Mouse (Mus musculus): ENCODE results near the gene Dus2. TPM values are rescaled to one million over a fixed set of nuclear protein-coding genes. Genes with fewer than 3 reads are reported as not detected.

The Dus2 gene
- polyA plus RNA-seq, 1 experiment from 2014 or later = 26.7 TPM

Small RNA genes within 50 kb of the gene (microRNA-seq; reads per million reads assigned to microRNA genes)
- not detected for gene Mir7074

Other genes with a start within 250 kb of the Dus2 start
- 26.0 and 27.5 TPM in 2 replicates for gene Gfod2, start 232.7 kb upstream of the Dus2 start, polyA plus RNA-seq (2015; fragmentation: Nextera tagmentation; extraction: Ambion mirVana)
- 15.1 and 17.8 TPM in 2 replicates for gene Ranbp10, start 164.0 kb upstream of the Dus2 start, polyA plus RNA-seq (2015; fragmentation: Nextera tagmentation; extraction: Ambion mirVana)
- 0.21 and 0.24 TPM in 2 replicates for gene Tsnaxip1, start 163.6 kb upstream of the Dus2 start, polyA plus RNA-seq (2015; fragmentation: Nextera tagmentation; extraction: Ambion mirVana)
- gene Cenpt, start 138.1 kb upstream of the Dus2 start, polyA plus RNA-seq (2015; fragmentation: Nextera tagmentation; extraction: Ambion mirVana) = 56.0 and 58.7 TPM in 2 replicates
- gene Thap11, start 136.2 kb upstream of the Dus2 start, polyA plus RNA-seq (2015; fragmentation: Nextera tagmentation; extraction: Ambion mirVana) = 73.5 and 77.5 TPM in 2 replicates
- gene Nutf2, start 130.8 kb upstream of the Dus2 start, polyA plus RNA-seq (2015; fragmentation: Nextera tagmentation; extraction: Ambion mirVana) = 191 and 275 TPM in 2 replicates
- gene Edc4, start 110.5 kb upstream of the Dus2 start, polyA plus RNA-seq (2015; fragmentation: Nextera tagmentation; extraction: Ambion mirVana) = 54.1 and 58.3 TPM in 2 replicates
- 0.51 and 0.77 TPM in 2 replicates for gene Nrn1l, start 97.8 kb upstream of the Dus2 start, polyA plus RNA-seq (2015; fragmentation: Nextera tagmentation; extraction: Ambion mirVana)
- gene Pskh1, start 90.9 kb upstream of the Dus2 start, polyA plus RNA-seq (2015; fragmentation: Nextera tagmentation; extraction: Ambion mirVana) = 43.0 and 43.2 TPM in 2 replicates
- gene Ctrl, start 57.5 kb upstream of the Dus2 start, polyA plus RNA-seq (2015; fragmentation: Nextera tagmentation; extraction: Ambion mirVana) = 1.3 and 1.8 TPM in 2 replicates
- 28.6 and 29.0 TPM in 2 replicates for gene Psmb10, start 52.9 kb upstream of the Dus2 start, polyA plus RNA-seq (2015; fragmentation: Nextera tagmentation; extraction: Ambion mirVana)
- gene Lcat, start 48.0 kb upstream of the Dus2 start, polyA plus RNA-seq (2015; fragmentation: Nextera tagmentation; extraction: Ambion mirVana) = 2.8 and 5.6 TPM in 2 replicates
- gene Slc12a4, start 25.2 kb upstream of the Dus2 start, polyA plus RNA-seq (2015; fragmentation: Nextera tagmentation; extraction: Ambion mirVana) = 48.3 and 56.8 TPM in 2 replicates
- gene Dpep3, start 11.9 kb upstream of the Dus2 start, polyA plus RNA-seq (2015; fragmentation: Nextera tagmentation; extraction: Ambion mirVana) = not detected in 2 replicates
- not detected in 2 replicates for gene Dpep2nb, start 14.6 kb downstream of the Dus2 start, polyA plus RNA-seq (2015; fragmentation: Nextera tagmentation; extraction: Ambion mirVana)
- gene Ddx28, start 20.5 kb downstream of the Dus2 start, polyA plus RNA-seq (2015; fragmentation: Nextera tagmentation; extraction: Ambion mirVana) = 18.1 and 18.8 TPM in 2 replicates
- 9.6 and 10.1 TPM in 2 replicates for gene Nfatc3, start 67.5 kb downstream of the Dus2 start, polyA plus RNA-seq (2015; fragmentation: Nextera tagmentation; extraction: Ambion mirVana)
- 22.2 and 25.9 TPM in 2 replicates for gene Esrp2, start 145.6 kb downstream of the Dus2 start, polyA plus RNA-seq (2015; fragmentation: Nextera tagmentation; extraction: Ambion mirVana)
- gene Pla2g15, start 159.1 kb downstream of the Dus2 start, polyA plus RNA-seq (2015; fragmentation: Nextera tagmentation; extraction: Ambion mirVana) = 18.1 and 18.7 TPM in 2 replicates
- 57.6 and 59.2 TPM in 2 replicates for gene Slc7a6, start 177.5 kb downstream of the Dus2 start, polyA plus RNA-seq (2015; fragmentation: Nextera tagmentation; extraction: Ambion mirVana)
- gene Slc7a6os, start 219.6 kb downstream of the Dus2 start, polyA plus RNA-seq (2015; fragmentation: Nextera tagmentation; extraction: Ambion mirVana) = 43.2 and 46.8 TPM in 2 replicates
- gene Prmt7, start 219.6 kb downstream of the Dus2 start, polyA plus RNA-seq (2015; fragmentation: Nextera tagmentation; extraction: Ambion mirVana) = 45.0 and 49.4 TPM in 2 replicates